Mouse (Mus musculus): ENCODE results near the gene Zfp408.
A peak's percentile ranks its signal among the peaks of the same experiment; 100 is the strongest.
"Not testable (repeated sequence)": the region's sequence is repeated elsewhere in the genome, so short reads cannot be mapped to it uniquely, and the experiment has no call there.

The Zfp408 gene

DNA sequence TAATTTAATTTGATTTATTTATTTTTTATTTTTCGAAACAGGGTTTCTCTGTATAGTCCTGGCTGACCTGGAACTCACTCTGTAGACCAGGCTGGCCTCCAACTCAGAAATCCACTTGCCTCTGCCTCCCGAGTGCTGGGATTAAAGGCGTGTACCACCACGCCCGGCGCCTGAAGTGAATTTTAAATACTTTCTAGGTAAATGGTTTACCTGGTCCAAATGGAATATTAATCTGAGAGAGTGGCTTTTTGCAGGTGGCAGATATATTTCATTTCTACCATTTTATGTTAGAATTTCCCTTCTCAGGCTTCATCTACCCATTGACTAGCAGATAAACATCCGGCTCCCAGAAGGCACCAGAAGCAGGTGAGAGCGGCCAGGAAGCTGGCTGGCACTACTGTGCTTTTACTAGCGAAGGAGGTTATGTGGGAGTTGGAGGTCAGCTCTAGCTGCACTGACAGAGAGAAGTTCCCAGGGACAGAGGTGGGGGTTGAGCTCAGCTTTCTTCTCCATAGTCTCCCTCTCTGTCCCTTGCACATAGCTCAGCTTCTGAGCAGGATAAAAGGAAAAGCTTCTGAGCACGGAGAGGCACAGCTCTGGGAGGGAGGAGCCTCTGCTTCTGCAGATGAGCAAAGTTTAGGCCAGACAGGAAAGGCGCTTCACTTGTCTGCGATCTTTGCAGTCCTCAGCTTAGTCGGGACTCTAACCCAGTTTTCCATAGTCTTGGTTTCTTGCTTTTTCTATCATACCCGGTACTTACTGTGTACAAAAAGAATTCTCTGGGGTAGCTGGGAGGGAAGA, 2.1 kb upstream of the Zfp408 start:
- peak; percentile 35 for DNase-seq (ENCODE audit: low read depth, low spot score)

DNA sequence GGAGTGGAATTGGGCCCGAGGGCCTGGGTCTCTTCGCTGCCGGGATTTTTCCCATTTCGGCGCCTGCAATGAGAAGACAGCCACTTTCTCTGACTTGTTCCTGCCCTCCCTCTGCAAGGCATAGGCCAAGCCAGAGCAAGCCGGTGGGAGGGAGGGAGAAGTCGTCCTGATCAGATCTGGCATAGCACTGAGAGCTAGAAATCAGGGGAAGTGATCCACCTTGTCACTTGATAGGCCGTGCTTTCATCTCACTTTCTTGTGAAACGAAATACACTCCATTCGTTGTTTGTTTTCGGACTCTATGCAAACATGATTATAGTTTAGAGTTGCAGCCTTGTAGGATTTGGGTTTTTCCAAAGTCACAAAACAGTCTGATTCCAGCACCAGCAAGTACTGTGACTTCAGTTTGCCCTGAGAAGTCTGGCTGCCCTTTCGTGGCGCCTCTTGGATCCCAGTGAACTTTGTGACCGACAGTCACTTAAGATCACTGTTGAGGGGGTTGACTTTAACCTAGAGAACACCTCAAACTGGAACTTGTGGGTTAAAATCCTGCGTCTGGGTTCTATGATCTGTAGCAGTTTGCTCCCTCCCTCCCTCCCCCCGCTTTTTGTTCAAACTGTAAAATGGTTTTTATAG, 887 bp upstream of the Zfp408 start:
- DNase-seq (ENCODE audit: low read depth, low spot score): no peak

DNA sequence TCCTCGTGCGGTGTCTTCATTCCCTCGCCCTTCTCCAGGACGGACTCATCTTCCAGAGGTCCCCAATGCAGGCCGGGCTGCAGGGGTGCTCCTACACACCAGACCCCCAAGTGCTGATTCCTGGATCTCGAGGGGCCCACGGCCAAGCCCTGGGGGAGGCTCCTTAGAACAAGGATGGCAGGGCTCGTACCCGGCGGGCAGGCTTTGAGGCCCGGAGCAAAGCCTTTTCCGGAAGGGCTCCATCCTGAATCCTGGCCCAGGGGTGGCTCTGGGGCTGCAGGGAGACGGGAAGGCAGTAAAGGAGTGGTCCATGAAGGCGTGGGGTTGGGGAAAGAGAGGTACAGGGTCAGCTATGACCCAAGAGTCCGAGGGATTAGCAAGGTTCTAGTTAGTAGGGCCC, 439 bp downstream of the Zfp408 start:
- no peak for DNase-seq (ENCODE audit: low read depth, low spot score)

DNA sequence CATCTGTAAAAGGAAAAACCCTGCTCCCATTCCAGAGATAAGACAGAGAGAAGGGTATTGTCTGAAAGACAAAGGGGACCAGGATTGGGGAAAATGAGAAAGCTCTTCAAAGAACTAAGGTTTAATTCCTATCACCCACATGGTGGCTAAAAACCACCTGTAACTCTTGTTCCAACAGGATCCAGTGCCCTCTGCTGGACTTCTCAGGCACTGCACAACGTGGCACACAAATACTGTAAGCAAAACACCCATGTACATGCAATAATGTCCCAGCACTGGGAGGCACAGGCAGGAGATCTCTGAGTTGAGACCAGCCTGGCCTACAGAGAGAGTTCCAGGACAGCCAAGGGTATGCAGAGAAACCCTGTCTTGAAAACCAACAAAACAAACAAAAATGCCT, 2.9 kb downstream of the Zfp408 start:
- DNase-seq (ENCODE audit: low read depth, low spot score): peak; percentile 87

GRCm38 (mm10) chr2:91645811-91646210, 3.8 kb downstream of the Zfp408 start:
- DNase-seq (ENCODE audit: low read depth, low spot score): no peak

DNA sequence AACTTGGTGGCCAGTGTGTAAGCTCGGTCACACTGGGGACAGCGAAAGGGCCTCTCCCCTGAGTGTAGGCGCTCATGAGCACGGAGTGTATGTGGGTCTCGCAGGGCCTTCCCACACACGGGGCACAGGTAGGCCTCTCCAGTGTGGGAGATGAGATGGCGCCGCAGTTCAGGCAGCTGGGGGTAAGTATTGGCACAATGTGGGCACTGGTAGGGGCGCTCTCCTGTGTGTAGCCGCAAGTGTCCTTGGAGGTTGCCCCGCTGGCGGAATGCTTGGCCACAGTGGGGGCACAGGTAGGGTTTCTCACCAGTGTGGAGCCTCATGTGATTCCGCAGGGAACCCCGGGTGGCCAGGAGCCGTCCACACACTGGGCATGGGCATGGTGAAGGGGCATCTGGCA, 4.2 kb downstream of the Zfp408 start:
- DNase-seq (ENCODE audit: low read depth, low spot score): no peak

GRCm38 (mm10) chr2:91644021-91644420, 5.6 kb downstream of the Zfp408 start:
- DNase-seq (ENCODE audit: low read depth, low spot score): peak; percentile 18

DNA sequence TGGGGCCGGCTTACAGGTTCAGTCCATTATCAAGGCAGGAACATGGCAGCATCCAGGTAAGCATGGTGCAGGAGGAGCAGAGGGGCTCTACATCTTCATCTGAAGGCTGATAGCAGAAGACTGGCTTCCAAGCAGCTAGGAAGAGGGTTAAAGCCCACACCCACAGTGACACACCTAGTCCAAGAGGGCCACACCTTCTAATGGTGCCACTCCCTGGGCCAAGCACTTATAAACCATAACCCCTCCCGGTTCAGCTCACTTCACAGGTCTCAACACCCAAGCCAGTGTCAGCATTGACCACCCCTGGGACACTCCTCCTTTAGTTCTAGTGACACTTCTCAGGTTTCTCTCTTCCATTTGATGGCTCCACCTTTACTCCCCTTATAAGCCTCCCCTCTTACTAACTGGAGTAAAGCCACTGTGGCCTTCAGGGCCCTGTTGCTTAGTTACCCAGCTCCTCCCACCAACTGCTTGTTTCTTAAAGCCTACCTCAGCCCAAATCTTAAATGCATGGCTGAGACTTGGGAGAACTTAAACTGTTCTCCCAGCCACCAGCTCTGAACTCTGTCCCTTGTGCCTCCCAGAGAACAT, 6.7 kb downstream of the Zfp408 start:
- no peak for DNase-seq (ENCODE audit: low read depth, low spot score)

DNA sequence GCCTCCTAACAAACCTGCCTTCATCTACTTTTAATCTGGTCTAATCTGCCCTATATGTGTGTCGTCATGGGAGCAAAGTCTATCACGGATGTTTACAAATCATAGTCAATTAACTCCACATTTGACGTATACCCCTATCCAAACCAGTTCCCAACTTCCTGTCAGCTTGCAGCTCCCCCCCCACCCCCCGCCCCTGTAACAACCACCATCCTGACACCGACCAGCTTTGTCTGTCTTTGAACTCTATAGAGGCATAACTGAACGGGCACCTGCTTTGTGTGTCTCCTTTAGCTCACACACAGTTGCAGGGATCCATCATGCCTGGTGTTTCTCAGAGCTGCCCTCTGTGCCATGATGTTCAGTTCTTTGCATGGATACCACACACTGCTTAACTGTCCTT, 10.7 kb downstream of the Zfp408 start:
- DNase-seq (ENCODE audit: low read depth, low spot score): no peak

GRCm38 (mm10) chr2:91636727-91637338, 12.8 kb downstream of the Zfp408 start:
- DNase-seq (ENCODE audit: low read depth, low spot score): no peak

GRCm38 (mm10) chr2:91636229-91636628, 13.4 kb downstream of the Zfp408 start, which contains the start of gene F2:
TSS of gene F2 (minus strand) at chr2:91636414.
- DNase-seq (ENCODE audit: low read depth, low spot score): no peak

DNA sequence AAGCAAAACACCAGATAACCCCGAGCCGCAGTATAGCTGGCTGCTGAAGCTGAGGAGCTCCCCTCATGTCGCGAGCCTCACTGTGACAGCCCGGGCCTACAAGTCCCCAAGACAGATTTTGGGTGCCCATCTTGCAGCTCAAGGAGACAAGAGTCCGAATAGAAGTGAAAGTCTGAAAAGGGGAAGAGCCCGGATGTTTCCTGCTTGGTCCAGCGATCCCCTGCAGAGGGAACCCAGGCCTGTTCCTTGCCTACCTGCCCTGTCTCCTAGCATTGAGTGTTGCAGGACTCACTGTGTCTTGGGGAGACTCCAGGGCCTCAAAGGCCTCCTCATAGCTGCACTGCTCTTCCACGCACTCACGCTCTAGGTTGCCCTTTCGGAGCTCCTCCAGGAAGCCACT, 14.1 kb downstream of the Zfp408 start:
- DNase-seq (ENCODE audit: low read depth, low spot score): no peak

- DNase-seq (ENCODE audit: low read depth, low spot score): no peak
These were observed 14.8 kb downstream of the Zfp408 start for GRCm38 (mm10) chr2:91634841-91635240.

DNA sequence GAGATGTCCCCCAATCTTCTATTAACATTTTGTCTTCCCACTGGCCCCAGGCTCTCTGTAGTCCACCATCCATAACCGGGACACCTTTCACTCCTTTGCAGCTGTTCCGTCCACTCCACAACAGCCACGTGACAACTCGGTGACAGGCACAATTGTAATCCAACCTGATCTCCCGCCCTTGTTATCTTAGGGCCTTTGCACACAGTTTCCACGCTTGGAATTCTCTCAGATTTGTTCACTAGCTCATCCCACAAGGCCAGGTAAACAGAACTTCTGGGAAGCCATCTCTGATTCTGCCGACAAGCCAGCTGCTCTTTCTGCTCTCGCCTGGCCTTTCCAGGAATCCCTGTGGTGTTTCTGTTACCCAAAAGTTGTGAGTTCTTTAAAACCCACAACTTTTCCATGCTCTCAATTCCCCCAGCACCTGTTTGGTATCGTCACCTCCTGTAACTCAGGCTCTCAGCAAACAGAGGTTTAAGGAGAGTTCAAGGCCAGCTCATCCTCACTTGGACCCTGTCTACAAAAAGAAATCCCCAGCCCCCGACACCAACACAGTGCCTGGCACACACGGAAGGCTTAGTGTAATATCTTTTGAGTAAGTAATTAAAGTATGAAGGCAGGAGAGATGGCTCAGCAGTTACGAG, 16.1 kb downstream of the Zfp408 start:
- DNase-seq (ENCODE audit: low read depth, low spot score): no peak

- DNase-seq (ENCODE audit: low read depth, low spot score): no peak
These were observed 17.3 kb downstream of the Zfp408 start for GRCm38 (mm10) chr2:91632316-91632715.

DNA sequence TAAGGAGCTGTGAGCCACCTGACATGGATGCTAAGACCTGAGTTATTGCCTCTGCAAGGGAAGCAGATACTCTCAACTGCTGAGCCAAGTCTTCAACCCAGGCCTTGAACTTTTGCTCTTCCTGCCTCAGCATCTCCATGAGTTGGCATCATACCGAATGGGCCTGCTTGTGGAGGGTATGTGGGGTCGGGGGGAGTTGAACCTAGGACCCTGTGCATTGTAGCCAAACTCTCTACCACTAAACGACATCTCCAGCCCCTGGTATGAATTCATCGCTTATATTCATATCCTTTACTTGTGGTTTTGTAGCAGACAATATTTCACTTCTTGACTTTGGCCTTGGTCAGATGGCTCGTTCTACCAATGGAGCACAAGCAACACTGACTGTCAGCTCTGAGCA, 17.8 kb downstream of the Zfp408 start:
- DNase-seq (ENCODE audit: low read depth, low spot score): no peak

DNA sequence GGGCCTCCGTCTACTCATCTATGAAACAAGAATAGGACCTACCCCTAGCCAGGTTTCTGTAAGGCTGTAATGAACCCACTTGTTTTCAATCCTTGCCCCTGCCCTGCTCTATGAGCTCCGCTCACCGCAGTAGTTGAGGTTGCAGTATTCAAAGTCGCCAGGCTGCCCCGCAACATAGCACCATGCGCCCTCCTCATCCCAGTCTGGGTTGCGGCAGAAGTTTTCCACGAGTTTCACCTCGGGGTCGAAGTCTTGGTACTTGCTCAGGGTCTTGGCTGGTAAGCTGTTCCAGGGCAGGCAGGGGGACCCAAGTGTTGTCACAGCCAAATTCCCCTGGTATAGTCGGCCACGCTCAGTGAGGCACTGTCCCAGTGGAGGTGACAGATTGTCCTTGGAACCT, 19.2 kb downstream of the Zfp408 start:
- DNase-seq (ENCODE audit: low read depth, low spot score): no peak

- no peak for DNase-seq (ENCODE audit: low read depth, low spot score)
These were observed 19.9 kb downstream of the Zfp408 start for GRCm38 (mm10) chr2:91629682-91630081.

DNA sequence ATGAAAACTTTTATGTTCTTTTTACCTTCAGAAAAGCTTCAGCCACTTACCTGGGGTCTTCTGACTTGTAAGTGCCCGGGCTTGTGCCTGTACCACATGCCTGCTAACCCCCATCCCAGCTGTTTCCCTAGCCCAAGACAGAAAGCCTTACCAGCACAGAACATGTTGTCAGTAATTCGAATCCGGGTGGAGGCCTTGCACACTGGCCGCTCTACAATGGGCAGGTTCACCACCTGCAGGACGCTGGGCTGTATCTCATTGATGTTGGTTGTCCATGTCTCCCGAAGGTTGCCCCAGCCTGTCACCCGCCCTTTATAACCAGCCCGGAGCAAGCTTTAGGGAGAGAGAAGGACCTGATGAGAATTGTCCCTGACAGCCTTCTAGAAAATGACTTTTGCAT, 21.4 kb downstream of the Zfp408 start:
- DNase-seq (ENCODE audit: low read depth, low spot score): no peak

DNA sequence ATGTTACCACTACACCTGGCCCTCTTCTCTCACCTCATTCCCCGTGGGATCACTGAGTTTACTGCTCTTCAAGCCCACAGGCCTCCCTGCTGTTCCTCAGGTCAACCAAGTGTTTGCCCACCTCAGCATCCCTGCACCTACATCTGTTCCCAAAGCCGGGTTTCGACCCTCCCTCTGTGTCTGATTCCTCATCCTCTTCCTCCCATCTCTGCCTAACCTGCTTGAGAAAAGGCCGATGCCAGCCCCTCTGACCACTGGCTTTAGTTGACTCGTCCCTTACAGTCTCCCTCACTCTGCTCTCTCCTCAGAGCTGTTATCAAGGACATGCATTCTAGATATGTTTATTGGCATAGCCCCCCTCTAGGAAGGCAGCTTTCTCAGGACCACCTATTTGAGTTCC, 22.1 kb downstream of the Zfp408 start:
- DNase-seq (ENCODE audit: low read depth, low spot score): no peak

GRCm38 (mm10) chr2:91623366-91623765, 26.2 kb downstream of the Zfp408 start:
- DNase-seq (ENCODE audit: low read depth, low spot score): not testable (repeated sequence)

DNA sequence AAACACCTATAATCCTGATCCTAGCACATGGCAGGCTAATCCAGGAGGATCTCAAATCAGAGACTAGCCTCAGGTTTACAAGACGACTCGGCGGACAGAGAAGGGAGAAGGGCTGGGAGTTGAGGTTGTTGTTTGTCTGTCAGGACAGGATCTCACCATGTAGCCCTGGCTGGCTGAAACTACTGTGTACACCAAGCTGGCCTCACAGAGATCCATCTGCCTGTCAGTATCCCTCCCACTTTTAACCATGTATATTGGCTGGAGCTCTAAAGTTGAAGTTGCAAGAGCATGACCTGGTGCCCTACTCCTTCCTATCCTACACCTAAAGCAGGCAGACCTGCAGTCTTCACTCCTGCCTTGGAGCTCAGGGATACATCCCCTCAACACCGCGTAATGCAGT, 27.2 kb downstream of the Zfp408 start:
- DNase-seq (ENCODE audit: low read depth, low spot score): no peak
